Mouse (Mus musculus) urinary bladder, postnatal 4 days (tissue): ENCODE data around the gene Proser3.

Experiments used
- DNase-seq, 2 experiments: peaks; one replicate each; pipeline ENCODE4 v3.0.0; 2021 to 2022; ENCODE audit warnings: low spot score in 2 of 2

Proser3 gene

GRCm38 (mm10) chr7:30579950-30580349, 27.9 kb upstream of the Proser3 start:
- no peak for DNase-seq

- no peak for DNase-seq
Measured at GRCm38 (mm10) chr7:30572969-30573368, 20.9 kb upstream of the Proser3 start.

DNA sequence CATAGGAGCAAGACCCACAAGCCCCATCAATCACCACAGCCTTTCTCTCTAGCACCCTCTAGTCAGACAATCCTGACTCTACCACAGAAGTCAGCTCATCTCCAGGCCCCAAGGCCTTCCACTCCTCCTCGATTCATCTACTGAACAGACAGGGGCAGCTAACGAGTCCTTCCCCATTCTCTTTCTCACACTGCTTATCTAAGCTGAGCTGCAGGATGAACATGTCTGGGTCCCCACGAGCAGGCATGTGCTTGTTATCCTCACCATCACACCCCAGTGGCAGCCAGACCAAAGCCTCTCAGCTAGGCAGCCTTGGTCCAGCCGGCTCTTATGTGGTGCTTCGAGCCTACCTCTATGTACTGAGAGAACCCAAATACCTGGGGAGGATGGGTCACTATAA, 20.3 kb upstream of the Proser3 start:
- DNase-seq, result no peak

DNA sequence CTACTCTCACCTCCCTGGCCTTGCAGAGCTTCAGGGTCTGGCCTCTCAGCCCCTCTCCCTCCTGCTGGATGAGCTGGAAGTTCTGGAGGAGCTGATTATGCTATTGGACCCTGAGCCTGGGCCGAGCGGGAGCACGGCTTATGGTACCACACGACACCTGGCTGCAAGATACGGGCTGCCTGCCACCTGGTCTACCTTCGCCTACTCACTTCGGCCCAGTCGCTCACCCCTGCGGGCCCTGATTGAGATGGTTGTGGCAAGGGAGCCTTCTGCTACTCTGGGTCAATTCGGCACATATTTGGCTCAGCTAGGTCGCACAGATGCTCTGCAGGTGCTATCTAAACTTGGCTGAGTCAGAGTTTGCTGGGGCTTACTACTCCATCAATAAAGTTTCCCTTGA, 15.5 kb upstream of the Proser3 start:
- no peak for DNase-seq

DNA sequence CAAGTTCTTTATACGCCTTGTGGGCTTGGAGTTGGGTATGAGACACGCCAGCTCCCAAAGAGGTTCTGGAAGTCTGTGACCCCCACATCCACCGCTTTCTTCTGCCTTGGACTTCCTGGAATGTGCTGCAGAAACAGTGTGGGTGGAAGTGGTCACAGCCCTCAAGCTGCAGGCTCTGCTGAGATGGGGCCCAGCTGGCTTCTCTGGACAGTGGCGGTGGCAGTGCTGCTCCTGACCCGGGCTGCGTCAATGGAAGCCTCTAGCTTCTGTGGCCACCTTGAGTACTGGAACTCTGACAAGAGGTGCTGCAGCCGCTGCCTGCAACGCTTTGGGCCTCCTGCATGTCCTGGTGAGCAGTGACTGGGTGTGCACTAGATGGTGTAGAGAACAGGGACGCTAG, 13.9 kb upstream of the Proser3 start:
- no peak for DNase-seq

- DNase-seq, result no peak
Measured at GRCm38 (mm10) chr7:30564970-30565571, 13.0 kb upstream of the Proser3 start, which contains the start of gene Igflr1. TSS of gene Igflr1 (plus strand) at chr7:30565427.

DNA sequence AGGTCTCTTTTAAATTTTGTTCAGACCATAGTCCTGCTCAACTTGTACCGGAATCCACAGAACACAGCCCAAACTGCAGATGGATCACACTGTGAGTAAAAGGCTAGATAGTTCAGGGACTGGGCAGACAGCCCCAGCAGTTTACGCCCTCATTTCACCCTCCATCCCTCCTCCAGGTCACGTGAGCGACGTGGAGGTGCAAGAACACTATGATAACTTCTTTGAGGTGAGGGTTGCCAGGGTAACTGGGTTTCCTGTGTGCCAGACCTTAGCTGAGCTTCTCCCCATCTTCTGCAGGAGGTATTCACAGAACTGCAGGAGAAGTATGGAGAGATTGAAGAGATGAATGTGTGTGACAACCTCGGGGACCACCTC, 11.8 kb upstream of the Proser3 start:
- no peak for DNase-seq

DNA sequence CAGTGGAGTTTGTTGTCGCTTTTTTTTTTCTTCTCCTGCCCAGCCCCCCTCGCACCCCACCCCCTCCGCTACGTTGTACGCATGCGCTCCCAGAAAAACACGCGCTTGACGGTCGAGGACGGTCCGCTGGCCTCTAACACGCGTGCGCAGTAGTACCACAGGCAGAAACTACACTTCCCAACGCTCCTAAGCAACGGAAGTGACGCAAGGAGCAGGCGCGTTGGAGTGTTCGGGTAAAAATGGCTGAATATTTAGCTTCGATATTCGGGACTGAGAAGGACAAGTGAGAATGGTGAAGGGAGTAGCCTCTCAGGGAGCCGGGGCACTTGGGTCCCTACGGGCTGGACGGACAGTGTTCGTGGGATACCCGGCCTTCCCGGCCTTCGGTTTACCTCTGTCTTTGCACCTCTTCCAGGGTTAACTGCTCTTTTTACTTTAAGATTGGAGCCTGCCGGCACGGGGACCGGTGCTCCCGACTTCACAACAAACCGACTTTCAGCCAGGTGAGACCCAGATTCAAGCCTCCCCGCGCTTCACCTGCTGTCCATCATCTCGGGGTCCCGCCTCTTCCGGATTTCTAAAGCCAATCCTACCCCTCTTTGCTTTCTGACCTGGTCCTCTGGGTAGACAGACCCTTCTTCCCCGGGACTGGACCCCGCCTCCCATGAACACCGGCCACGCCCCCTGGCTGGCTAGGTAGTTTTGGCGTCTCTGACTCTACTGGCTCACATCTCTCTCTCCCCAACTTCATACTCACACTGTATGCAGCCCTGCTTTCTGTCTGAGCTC, 11.2 kb upstream of the Proser3 start, which contains the start of the genes U2af1l4, Gm49396 and Psenen:
TSS of gene U2af1l4 (plus strand) at position 185 of the 789 bp plus-strand sequence.
TSS of gene Gm49396 (plus strand) at position 228 of the 789 bp plus-strand sequence.
TSS of gene Psenen (minus strand) at position 511 of the 789 bp plus-strand sequence.
- DNase-seq, result peak; percentile 92 to 96

GRCm38 (mm10) chr7:30562526-30563116, 10.5 kb upstream of the Proser3 start:
- DNase-seq, result no peak

- no peak for DNase-seq
Measured at GRCm38 (mm10) chr7:30560296-30560695, 8.2 kb upstream of the Proser3 start.

GRCm38 (mm10) chr7:30559443-30559954, 7.4 kb upstream of the Proser3 start, which contains the start of gene Lin37:
TSS of gene Lin37 (minus strand) at chr7:30559838.
- DNase-seq, result peak; percentile 94 to 95

GRCm38 (mm10) chr7:30558656-30559442, 6.8 kb upstream of the Proser3 start:
- DNase-seq, result no peak

DNA sequence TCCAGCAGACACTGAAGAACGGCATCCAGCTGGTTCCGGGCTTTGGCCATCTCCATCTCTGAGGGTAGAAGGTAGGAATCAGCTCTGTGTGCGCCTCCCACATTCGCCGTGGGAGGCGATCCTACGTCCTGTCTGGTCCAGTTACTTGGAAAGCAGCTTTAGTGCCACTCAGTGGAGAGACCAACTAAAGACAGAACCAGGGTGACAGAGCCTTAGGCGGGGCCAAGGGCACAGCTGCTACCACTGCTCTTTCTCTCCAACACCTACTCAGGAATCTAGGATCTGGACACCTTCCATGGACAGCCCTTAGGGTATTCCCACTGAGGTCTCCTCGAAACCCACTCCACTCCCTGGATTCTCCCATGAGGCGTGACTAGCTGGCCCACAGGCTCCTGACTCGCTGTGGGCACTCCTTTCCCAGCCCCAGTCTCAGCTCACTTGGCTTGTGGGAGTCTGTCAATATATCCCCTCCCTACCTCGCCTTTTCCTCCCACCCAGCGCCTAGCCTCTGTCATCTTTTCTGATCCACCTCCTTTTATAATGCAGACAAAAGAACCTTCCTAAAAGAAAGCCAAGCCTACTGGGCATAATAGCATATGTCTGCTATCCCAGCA, 5.9 kb upstream of the Proser3 start:
- DNase-seq, result no peak

DNA sequence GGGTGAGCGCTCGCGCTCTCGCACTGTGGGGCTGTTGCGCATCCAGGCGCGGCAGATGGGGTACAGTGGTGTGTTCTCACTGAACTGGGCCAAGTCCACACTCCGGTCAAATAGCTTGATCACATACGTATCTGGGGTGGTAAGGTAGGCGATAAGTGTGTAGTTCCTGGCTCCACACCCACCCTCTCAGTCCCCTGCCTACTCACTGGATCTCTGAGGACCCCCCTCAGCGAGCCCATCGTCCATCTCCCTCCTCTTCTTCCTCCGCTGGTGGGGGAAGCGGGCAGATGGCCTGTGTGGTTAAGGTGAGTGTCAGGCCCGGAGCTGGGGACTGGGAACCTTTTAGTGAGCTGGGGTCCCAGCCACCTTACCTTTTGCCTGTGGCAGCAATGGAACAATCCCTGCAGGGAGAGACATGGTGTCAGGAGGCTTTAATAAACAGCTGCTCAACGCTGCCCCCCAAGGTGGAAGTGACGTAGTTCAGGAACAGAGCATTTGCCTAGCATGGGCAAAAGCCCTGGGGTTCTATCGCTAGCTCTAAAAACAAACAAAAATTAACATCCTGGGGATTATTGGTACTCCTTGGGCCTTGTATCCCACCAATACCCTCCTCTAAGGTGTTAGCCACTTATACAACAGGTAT, 4.9 kb upstream of the Proser3 start:
- no peak for DNase-seq

GRCm38 (mm10) chr7:30553810-30554584, 1.9 kb upstream of the Proser3 start:
- no peak for DNase-seq

- DNase-seq, result peak in 1 of 2 experiments; percentile 44
Measured at GRCm38 (mm10) chr7:30553021-30553589, 1.0 kb upstream of the Proser3 start.

GRCm38 (mm10) chr7:30551445-30552101, 526 bp downstream of the Proser3 start:
- DNase-seq, result no peak

DNA sequence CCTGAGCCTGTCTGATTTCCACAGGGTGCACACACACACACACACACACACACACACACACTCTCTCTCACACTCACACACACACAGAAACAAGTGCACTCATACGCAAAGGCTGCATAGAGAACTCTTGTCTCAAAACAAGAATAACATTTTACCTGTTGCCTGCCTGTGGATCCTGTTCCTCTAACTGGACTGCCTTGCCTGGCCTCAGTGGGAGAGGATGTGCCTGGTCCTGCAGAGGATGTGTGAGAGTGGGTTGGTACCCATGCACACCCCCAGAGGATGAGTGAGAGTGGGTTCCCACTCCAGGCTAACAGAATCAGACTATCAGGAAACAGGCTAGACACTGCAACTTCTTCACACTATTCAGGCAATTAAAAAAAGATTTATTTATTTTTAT, 1.5 kb downstream of the Proser3 start:
- no peak for DNase-seq

- DNase-seq, result no peak
Measured at GRCm38 (mm10) chr7:30549880-30550279, 2.2 kb downstream of the Proser3 start.
